Comparison of ENCODE assay signal across 19 mouse cellular contexts in genomic region chrX:41254695-41255094, GRCm38 (mm10).
DNase-seq lines count a peak whose midpoint lies in the region; ATAC-seq lines count a peak whose summit lies in the region.
"Had no signal": no experiment of that assay in that cellular context is flagged by ENCODE, and none has a peak within 500 bp of the region (broad histone marks: within the 10 kb centered on the region; RNA-seq: fewer than 3 reads in every experiment).

No protein-coding gene starts in this region.

- no peak for DNase-seq in frontal cortex, postnatal 25 days (ENCODE audit: low spot score in 2 of 2)
- peak; percentile 31 to 51 for DNase-seq in right cerebral cortex, adult 2 months (ENCODE audit: low spot score in 2 of 2)
- no peak for DNase-seq in right cerebral cortex, postnatal 14 days
- DNase-seq in left cerebral cortex, postnatal 14 days (ENCODE audit: low spot score in 2 of 2) = peak; percentile 41 to 60
- DNase-seq in telencephalon, adult 2 months (ENCODE audit: low read depth, low spot score) = peak; percentile 89
- DNase-seq in gastrocnemius, postnatal 36 days = no peak
- DNase-seq in gastrocnemius, adult 8-10 months (ENCODE audit: low spot score in 2 of 2) = no peak
- DNase-seq: adrenal gland, postnatal 14 days; cerebellum, adult 9-10 months; forebrain, postnatal 0 days; gastrocnemius, postnatal 10 days; heart, adult 11 months; kidney, adult 8-10 months; kidney, postnatal 14 days; liver, embryonic 13.5 days; lung, embryonic 14.5 days; thymus, postnatal 36 days had no signal

- ATAC-seq in frontal cortex, adult (ENCODE audit: low TSS enrichment) = peak; percentile 99
- ATAC-seq: forebrain, postnatal 0 days; midbrain, embryonic 13.5 days had no signal

- intact Hi-C loops in left cerebral cortex, postnatal 14 days (cut with DNase I) = loop anchor here (10.0 kb wide), 1 partner anchor 460 kb away; no protein-coding TSS in a partner anchor
- intact Hi-C loops in gastrocnemius, postnatal 36 days (cut with DNase I) = no loop called here

Comparison
In these comparisons a context has a peak if more than half of its experiments do, and no peak if none do; other contexts are left out.
1. DNase-seq: peak in right cerebral cortex, adult 2 months (2 of 2), left cerebral cortex, postnatal 14 days (2 of 2) and telencephalon, adult 2 months (single experiment); none in frontal cortex, postnatal 25 days (0 of 2), right cerebral cortex, postnatal 14 days (single experiment), gastrocnemius, postnatal 36 days (0 of 2) and gastrocnemius, adult 8-10 months (0 of 2).